Mouse (Mus musculus) small intestine, adult 2 months (tissue): Measurements from ENCODE around the gene Foxo3.

Source experiments
- CTCF ChIP-seq: fragments of 200-500 bp; IDR thresholded peaks from 2 replicates; pipeline ENCODE4 v1.5.1; 2012; ENCODE audit warnings: low read depth, mild to moderate bottlenecking, control low read depth, inconsistent platforms, low read length, moderate library complexity, mixed read lengths; ENCODE audit not compliant: insufficient replicate concordance, insufficient read length; ENCODE audit errors: extremely low read depth
- POLR2A ChIP-seq: fragments of 200-500 bp; IDR thresholded peaks from 2 replicates; pipeline ENCODE4 v1.6.1; 2012; ENCODE audit warnings: low read depth, mild to moderate bottlenecking, control low read depth, inconsistent platforms, low read length, moderate library complexity

DNA sequence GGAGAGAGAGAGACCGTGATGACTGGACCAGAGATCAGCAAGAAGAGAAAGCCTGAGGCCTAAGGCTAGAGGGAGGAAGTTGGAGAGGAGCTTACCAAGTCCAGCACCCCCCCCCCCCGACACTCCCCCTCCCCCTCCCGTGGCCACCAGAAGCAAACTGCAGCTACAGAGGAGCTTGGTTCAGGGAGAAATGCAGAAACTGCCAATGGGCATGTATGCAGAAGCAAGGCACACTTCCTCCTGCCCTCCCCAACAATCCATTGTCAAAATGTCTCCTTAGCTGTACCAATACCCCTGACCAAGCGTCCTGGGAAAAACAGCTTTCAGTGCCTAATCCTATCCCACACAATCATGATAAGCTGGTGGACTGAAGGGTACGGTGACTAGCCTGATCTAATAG, 131.8 kb downstream of the Foxo3 start:
- no peak for TF ChIP-seq POLR2A
- TF ChIP-seq CTCF: no peak
